Mouse (Mus musculus): ENCODE data around the gene Cd59a.

DNA sequence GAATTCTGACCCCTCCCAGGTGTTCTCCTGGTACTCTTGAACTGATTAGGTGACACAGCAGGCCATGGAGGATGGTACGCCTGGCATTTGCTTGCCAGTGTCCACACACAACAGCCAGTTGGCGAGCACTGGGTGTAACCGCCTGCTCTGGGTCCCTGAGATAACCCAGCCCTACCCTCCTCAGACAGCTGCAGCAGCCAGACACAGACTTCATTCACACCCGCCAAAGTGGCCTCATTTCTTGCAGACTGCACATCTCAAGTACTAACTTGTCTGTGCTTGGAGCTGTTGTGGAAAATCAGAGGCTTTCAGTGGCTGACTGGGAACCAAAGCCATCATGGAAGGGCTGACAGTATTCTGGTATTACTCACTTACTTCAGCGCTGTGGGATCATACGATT lies 34.6 kb downstream of the Cd59a start:
- no peak for TF ChIP-seq POLR2A (IDR thresholded peaks at IDR 0.05; ENCODE audit: control insufficient read depth, extremely low read depth, insufficient read depth, low read length, poor library complexity)
- no peak for TF ChIP-seq CTCF (IDR thresholded peaks at IDR 0.05; ENCODE audit: borderline replicate concordance, control insufficient read depth, extremely low read depth, insufficient read depth, low read length, poor library complexity)

Data from thymus, adult 2 months (tissue).